Mouse (Mus musculus) embryonic fibroblast, embryonic 13.5 days (primary cell): ENCODE measurements around the gene Zc3h4. TPM values are rescaled to one million over a fixed set of nuclear protein-coding genes. Genes with fewer than 3 reads are reported as not detected.

ENCODE experiments used
- H3K27ac ChIP-seq: 2 replicates; pipeline ENCODE4 v1.5.1; 2012; ENCODE audit warnings: low read length, control low read depth, inconsistent platforms; ENCODE audit not compliant: insufficient read depth
- H3K4me1 ChIP-seq: 2 replicates; pipeline ENCODE4 v1.6.1; 2011; ENCODE audit warnings: low read length; ENCODE audit not compliant: control insufficient read depth, insufficient read depth
- H3K4me3 ChIP-seq: 2 replicates; pipeline ENCODE4 v1.5.1; 2011; ENCODE audit warnings: mild to moderate bottlenecking, control low read depth, low read length; ENCODE audit not compliant: insufficient read depth
- CTCF ChIP-seq: IDR thresholded peaks from 2 replicates; pipeline ENCODE4 v1.5.1; 2011; ENCODE audit warnings: mild to moderate bottlenecking, control low read depth, low read length, moderate library complexity, borderline replicate concordance; ENCODE audit not compliant: insufficient read depth
- POLR2A ChIP-seq: IDR thresholded peaks from 2 replicates; pipeline ENCODE4 v1.6.1; 2011; ENCODE audit warnings: low read depth, mild to moderate bottlenecking, control low read depth, low read length, moderate library complexity
- polyA plus RNA-seq: library from polyadenylated mRNA; stranded (reverse); fragments of >200 nt; gene quantifications from 2 replicates; pipeline ENCODE4 v1.2.4, GENCODE M21; 2011; ENCODE audit warnings: low read depth; ENCODE audit not compliant: missing spikeins, insufficient read length

Gene Zc3h4
- polyA plus RNA-seq, 1 experiment, result 29.4 TPM

GRCm38 (mm10) chr7:16460566-16460965, 59.9 kb downstream of the Zc3h4 start:
- Histone ChIP-seq H3K4me1 (no peaks in the 10 kb centered on the region), H3K4me3 (no peak overlapping the region), H3K27ac (no peak overlapping the region)
- TF ChIP-seq POLR2A, result no peak
- no peak for TF ChIP-seq CTCF

GRCm38 (mm10) chr7:16461151-16461550, 60.4 kb downstream of the Zc3h4 start:
- Histone ChIP-seq H3K4me3 (no peak overlapping the region), H3K4me1 (no peaks in the 10 kb centered on the region), H3K27ac (no peak overlapping the region)
- TF ChIP-seq POLR2A (no peak), CTCF (no peak)

GRCm38 (mm10) chr7:16461705-16462104, 61.0 kb downstream of the Zc3h4 start:
- TF ChIP-seq CTCF (no peak), POLR2A (no peak)
- H3K4me1 ChIP-seq, result no peaks in the 10 kb centered on the region
- no peak overlapping the region for H3K4me3 ChIP-seq
- H3K27ac ChIP-seq, result no peak overlapping the region

- H3K4me3 ChIP-seq, result no peak overlapping the region
- no peak for TF ChIP-seq POLR2A
- peak; percentile 91 for TF ChIP-seq CTCF
- no peak overlapping the region for H3K27ac ChIP-seq
- H3K4me1 ChIP-seq, result no peaks in the 10 kb centered on the region
These were observed 62.5 kb downstream of the Zc3h4 start for GRCm38 (mm10) chr7:16463214-16463613.

DNA sequence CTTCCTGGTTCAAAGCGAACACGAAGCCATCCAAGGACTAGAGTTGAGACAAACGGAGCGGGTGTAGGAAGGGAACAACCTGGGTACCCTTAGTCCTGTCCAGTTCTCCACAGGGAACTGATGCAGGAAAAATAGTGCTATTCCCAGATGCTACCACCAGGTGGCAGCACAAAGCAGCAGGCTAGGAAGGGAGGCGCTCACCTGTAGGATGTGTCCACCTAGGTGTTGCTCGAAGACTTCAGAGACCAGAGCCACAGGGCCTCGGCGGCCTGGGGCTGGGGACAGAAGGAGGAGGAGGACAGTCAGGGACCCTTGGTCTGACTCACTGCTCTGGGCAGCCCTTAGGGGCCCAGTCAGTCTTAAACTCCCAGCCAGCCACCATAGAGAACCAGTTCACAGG, 64.5 kb downstream of the Zc3h4 start:
- Histone ChIP-seq H3K4me1 (no peaks in the 10 kb centered on the region), H3K27ac (no peak overlapping the region), H3K4me3 (no peak overlapping the region)
- TF ChIP-seq CTCF (peak; percentile 89), POLR2A (no peak)

GRCm38 (mm10) chr7:16465568-16465967, 64.9 kb downstream of the Zc3h4 start:
- TF ChIP-seq CTCF (no peak), POLR2A (no peak)
- Histone ChIP-seq H3K27ac (no peak overlapping the region), H3K4me1 (no peaks in the 10 kb centered on the region), H3K4me3 (no peak overlapping the region)

DNA sequence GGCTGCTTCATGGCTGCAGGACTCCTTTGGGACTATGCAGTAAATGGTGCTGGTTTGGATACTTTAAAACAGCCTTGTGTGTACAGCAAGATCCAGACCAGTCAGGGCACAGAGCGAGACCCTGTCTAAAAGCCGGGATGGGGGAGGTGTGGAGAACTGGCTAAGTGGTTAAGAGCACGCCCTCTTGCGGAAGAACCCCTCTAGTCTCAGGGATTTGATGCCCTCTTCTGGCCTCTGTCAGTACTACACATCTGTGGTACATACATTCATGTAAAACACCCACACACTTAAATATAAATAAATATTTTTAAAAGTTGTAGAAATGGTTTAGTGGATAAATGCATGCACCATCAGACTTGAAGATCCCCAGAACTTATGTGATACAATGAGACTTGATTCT, 65.9 kb downstream of the Zc3h4 start:
- TF ChIP-seq POLR2A (no peak), CTCF (no peak)
- H3K27ac ChIP-seq, result no peak overlapping the region
- no peaks in the 10 kb centered on the region for H3K4me1 ChIP-seq
- no peak overlapping the region for H3K4me3 ChIP-seq

DNA sequence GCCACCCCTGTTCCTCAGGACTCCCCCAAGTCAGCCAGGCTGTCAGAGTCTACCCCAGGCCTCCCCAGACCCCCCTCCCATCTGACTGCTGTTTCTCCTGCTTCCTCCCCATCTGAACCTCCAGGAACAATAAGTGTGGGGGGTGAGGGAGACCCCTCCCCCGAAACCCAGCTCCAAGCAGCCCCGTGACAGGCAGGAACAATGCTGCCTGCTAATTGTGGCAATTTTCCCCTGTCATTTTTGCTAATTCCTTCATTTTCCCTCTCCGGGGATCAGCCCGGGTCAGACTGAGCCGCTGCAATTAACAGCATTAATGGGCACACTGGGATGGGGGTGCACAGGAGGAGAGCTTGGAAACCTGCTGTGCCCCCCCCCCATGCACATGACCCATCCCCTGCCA, 67.4 kb downstream of the Zc3h4 start:
- H3K27ac ChIP-seq, result no peak overlapping the region
- H3K4me1 ChIP-seq, result no peaks in the 10 kb centered on the region
- H3K4me3 ChIP-seq, result no peak overlapping the region
- TF ChIP-seq POLR2A (no peak), CTCF (no peak)

- Histone ChIP-seq H3K4me3 (no peak overlapping the region), H3K4me1 (no peaks in the 10 kb centered on the region), H3K27ac (no peak overlapping the region)
- no peak for TF ChIP-seq POLR2A
- TF ChIP-seq CTCF, result no peak
These were observed 70.8 kb downstream of the Zc3h4 start for GRCm38 (mm10) chr7:16471549-16471948.

GRCm38 (mm10) chr7:16472116-16472709, 71.5 kb downstream of the Zc3h4 start:
- TF ChIP-seq POLR2A, result no peak
- no peak for TF ChIP-seq CTCF
- Histone ChIP-seq H3K4me1 (no peaks in the 10 kb centered on the region), H3K27ac (no peak overlapping the region), H3K4me3 (no peak overlapping the region)
